Mouse (Mus musculus) lung, embryonic 15.5 days (tissue): ENCODE measurements around the gene Kcnq1. TPM values are rescaled to one million over a fixed set of nuclear protein-coding genes. Genes with fewer than 3 reads are reported as not detected.
A peak's percentile ranks its signal among the peaks of the same experiment; 100 is the strongest.

ENCODE experiments used
- ATAC-seq: fragments of 200-750 bp; cut with Nextera tagmentation; 2 replicates; pipeline ENCODE4 v1.8.0; 2017; ENCODE audit warnings: moderate number of reproducible peaks, borderline replicate concordance; ENCODE audit not compliant: low FRiP score, low TSS enrichment; ENCODE audit errors: extremely low read depth
- H3K27ac ChIP-seq: fragments of 300-500 bp; sonication (generic); 2 replicates; pipeline ENCODE4 v1.5.1; 2015; ENCODE audit warnings: moderate library complexity, mild to moderate bottlenecking, inconsistent platforms
- H3K27me3 ChIP-seq: fragments of 300-500 bp; sonication (generic); 2 replicates; pipeline ENCODE4 v1.6.1; 2015; ENCODE audit warnings: inconsistent platforms
- H3K36me3 ChIP-seq: fragments of 300-500 bp; sonication (generic); 2 replicates; pipeline ENCODE4 v1.6.1; 2015; ENCODE audit warnings: inconsistent platforms
- H3K4me1 ChIP-seq: fragments of 300-500 bp; sonication (generic); 2 replicates; pipeline ENCODE4 v1.6.1; 2015; ENCODE audit warnings: inconsistent platforms
- H3K4me2 ChIP-seq: fragments of 300-500 bp; sonication (generic); 2 replicates; pipeline ENCODE4 v1.6.1; 2015; ENCODE audit warnings: inconsistent platforms, mild to moderate bottlenecking, moderate library complexity
- H3K4me3 ChIP-seq: fragments of 300-500 bp; sonication (generic); 2 replicates; pipeline ENCODE4 v1.5.1; 2015; ENCODE audit warnings: mild to moderate bottlenecking, inconsistent platforms
- H3K9ac ChIP-seq: fragments of 300-500 bp; sonication (generic); 2 replicates; pipeline ENCODE4 v1.6.1; 2015; ENCODE audit warnings: inconsistent platforms
- H3K9me3 ChIP-seq: fragments of 300-500 bp; sonication (generic); 2 replicates; pipeline ENCODE4 v1.6.1; 2016; ENCODE audit warnings: inconsistent platforms
- WGBS: fragments of 180-500 bp; shearing (Covaris S2); methylation state at CpG from one replicate; pipeline ENCODE4 v1.1.7; 2015; 5-methylcytosine and 5-hydroxymethylcytosine counted together
- polyA plus RNA-seq: library from polyadenylated mRNA; unstranded; fragments of >200 nt; fragmentation: Nextera tagmentation; extraction: Ambion mirVana; gene quantifications from 2 replicates; pipeline ENCODE4 v1.2.1, GENCODE M21; 2015

The Kcnq1 gene
- polyA plus RNA-seq, 1 experiment from 2014 or later: 6.0 TPM

DNA sequence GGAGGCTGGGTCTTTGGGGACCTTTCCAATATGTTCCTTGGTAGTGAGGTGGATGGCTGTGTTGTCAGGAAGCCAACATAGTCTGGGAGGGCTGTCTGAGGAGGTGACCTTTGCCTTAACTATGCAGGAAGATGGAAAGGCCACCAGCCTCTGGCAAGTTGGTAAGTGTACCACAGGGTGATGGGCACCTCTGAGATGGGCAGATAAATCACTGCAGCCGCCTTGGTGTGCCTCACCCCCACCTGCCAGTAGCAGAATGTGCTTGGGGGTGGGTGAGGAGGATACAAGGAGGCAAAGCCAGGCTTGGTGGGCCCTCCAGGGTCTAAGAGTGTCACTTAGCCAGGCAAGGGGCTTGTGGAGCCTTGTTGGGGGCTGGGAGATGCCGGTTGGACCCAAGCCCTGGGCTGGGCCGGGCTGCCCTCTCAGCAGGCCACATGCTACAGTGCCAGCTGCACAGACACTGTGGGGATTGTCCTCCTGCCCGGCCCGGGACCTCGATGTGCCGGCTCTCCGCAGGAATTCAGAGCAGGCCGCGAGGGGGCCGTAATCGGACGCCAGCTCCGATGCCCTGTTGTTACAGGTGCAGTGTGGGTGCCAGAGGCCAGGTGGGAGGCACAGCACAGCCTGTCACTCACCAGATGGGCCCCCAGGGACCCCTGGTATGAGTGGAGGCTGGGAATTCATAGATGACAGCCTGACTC is 223.1 kb downstream of the Kcnq1 start:
- WGBS: 81% methylated on average over 14 of the region's 14 CpGs
- no peaks in the 10 kb centered on the region for H3K27me3 ChIP-seq
- H3K27ac ChIP-seq: no peak overlapping the region
- H3K4me2 ChIP-seq: no peak overlapping the region
- no peak for ATAC-seq
- H3K4me1 ChIP-seq: peaks cover 22% of the 10 kb centered on the region
- H3K4me3 ChIP-seq: no peak overlapping the region
- no peaks in the 10 kb centered on the region for H3K9me3 ChIP-seq
- no peak overlapping the region for H3K9ac ChIP-seq
- H3K36me3 ChIP-seq: no peaks in the 10 kb centered on the region

DNA sequence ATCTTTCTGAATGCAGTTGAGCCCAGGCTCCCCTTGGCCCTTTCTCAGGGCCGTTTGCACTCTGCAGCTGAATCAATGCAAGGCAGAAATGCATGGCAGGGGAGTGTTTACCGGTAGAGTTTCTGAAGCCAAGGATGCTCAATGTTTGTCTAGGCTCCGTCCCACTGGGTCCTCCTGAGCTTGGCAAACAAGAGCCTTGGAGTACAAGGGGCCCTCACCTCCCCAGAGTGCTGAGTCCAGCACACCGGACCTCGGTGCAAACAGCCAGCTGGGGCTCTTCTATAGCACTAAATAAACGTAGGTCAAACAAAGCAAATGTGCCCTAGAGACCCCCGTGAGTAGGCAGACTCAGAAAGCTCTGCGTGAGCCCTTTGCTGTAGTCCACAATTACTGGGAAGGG is 226.9 kb downstream of the Kcnq1 start:
- Histone ChIP-seq H3K27me3 (no peaks in the 10 kb centered on the region), H3K4me2 (no peak overlapping the region; the same call in 1 of the 2 replicates), H3K4me1 (peaks cover 22% of the 10 kb centered on the region), H3K9ac (no peak overlapping the region), H3K9me3 (no peaks in the 10 kb centered on the region), H3K27ac (peak overlapping the region; percentile 74), H3K4me3 (no peak overlapping the region), H3K36me3 (no peaks in the 10 kb centered on the region)
- peak; percentile 51; the same call in 1 of the 2 replicates for ATAC-seq
- 19% methylated on average over 8 of the region's 8 CpGs for WGBS

DNA sequence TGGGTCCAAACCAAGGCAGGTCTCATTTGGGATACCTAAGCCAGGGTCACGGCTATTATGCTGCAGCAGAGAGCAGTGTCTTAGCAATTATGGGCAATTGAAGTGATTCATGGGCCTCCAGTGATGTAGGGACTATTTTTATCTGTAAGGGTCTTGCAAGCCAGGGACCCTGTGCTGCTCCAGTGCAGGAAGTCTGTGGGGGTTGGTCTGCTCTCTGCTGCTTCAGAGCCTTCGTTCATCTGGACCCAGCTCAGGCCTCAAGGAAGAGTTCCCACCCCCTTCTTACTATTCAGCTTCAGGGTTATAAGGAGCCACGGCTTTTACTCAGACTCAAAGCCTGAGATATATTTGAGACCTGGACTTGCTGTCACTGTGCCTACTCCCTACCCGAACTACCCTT is 227.4 kb downstream of the Kcnq1 start:
- Histone ChIP-seq H3K27ac (peak overlapping the region; percentile 74), H3K36me3 (no peaks in the 10 kb centered on the region), H3K4me2 (no peak overlapping the region; the same call in 1 of the 2 replicates), H3K27me3 (no peaks in the 10 kb centered on the region), H3K4me3 (no peak overlapping the region), H3K4me1 (peaks cover 22% of the 10 kb centered on the region), H3K9me3 (no peaks in the 10 kb centered on the region), H3K9ac (no peak overlapping the region)
- ATAC-seq: no peak
- 22% methylated on average over 4 of the region's 4 CpGs for WGBS

DNA sequence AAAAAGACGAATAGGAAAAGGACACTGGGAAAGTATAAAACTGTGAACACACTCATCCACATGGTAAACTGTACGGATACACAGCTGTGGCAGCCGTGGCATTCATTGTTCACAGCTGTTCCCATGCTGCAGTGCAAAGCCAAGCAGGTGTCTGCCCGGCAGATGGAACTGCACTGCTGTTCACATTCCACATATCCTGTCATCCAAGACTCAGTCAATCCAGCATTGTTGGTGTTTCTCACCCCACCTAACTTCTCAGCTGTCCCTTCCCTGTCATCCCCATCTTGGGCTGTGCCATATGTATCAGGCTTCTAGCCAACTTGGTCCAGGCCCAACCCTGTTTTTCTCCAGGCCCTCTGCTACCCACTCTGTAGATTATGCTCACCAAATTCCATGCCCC is 232.5 kb downstream of the Kcnq1 start:
- Histone ChIP-seq H3K9ac (no peak overlapping the region), H3K27ac (no peak overlapping the region), H3K9me3 (no peaks in the 10 kb centered on the region), H3K27me3 (no peaks in the 10 kb centered on the region), H3K4me1 (peaks cover 14% of the 10 kb centered on the region), H3K4me3 (no peak overlapping the region), H3K36me3 (no peaks in the 10 kb centered on the region), H3K4me2 (no peak overlapping the region)
- WGBS: 60% methylated on average over 4 of the region's 4 CpGs
- ATAC-seq: no peak

DNA sequence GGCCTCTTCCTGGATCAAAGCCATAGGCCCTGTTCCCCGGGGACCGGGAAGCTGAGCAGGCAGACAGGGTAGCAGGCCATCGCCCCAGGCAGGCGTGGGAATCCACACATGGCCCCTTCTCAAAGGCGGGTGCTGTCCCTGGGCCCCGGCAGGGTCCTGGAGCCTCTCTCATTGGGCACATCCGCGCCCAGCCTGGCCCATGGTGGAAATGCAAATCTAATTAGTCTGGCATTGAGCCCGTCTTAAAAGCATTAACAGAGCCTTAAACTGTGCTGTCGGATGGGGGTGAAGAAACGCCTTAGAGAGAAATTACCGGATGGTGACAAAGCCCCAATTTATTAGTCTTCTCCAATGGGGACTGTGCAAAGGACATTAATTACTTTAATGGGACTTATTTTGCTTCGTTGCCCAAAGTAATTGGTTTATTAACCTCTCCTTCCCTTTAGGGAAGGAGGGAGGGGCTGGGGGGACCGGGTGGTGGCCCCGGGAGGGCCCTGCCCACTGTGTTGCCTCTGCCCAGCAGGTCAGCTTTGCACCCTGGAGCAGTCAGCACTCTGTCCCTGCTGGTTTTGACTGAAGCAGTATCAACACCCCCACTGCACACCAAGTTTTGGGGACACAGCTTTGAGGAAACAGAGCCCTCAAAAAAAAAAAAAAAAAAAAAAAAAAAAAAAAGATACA is 234.6 kb downstream of the Kcnq1 start:
- no peak overlapping the region for H3K27ac ChIP-seq
- no peak overlapping the region for H3K4me2 ChIP-seq
- no peaks in the 10 kb centered on the region for H3K9me3 ChIP-seq
- H3K4me3 ChIP-seq: no peak overlapping the region
- 77% methylated on average over 15 of the region's 15 CpGs for WGBS
- peaks cover 10% of the 10 kb centered on the region; the same call in 1 of the 2 replicates for H3K4me1 ChIP-seq
- no peak overlapping the region for H3K9ac ChIP-seq
- no peak for ATAC-seq
- no peaks in the 10 kb centered on the region for H3K27me3 ChIP-seq
- no peaks in the 10 kb centered on the region for H3K36me3 ChIP-seq

DNA sequence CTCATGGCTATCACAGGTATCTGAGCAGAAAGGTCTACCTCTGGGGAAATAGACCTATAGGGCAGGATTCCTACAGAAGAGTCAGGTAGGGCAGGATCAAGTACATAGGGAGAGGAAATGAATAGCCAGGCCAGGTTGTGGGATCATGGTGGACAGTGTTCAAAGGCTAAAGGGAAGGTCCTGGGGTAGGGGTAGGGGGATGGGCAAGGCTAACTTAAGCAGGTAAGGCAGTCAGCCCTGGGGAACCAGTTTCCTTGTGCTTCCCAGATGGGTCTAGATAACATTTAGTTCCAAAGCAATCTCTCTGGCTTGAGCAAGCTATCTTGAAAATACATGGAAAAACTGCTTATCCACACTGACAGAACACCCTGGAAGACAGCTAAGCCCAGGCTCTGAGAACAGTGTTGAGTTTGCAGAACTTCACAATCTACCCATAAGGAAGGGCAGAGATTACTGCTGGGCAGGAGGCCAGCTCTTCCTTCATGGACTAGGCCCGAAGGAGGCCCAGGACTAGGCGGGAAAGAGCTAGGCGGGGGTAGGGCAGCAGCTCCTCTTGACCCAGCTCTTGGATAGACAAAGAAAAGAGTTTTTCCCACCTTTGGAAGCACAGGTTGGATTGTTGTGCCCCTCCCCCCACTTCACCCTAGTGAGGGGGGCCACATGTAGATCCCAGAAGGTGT is 235.3 kb downstream of the Kcnq1 start:
- 45% methylated on average over 3 of the region's 3 CpGs for WGBS
- no peak for ATAC-seq
- H3K9me3 ChIP-seq: no peaks in the 10 kb centered on the region
- peaks cover 10% of the 10 kb centered on the region; the same call in 1 of the 2 replicates for H3K4me1 ChIP-seq
- no peaks in the 10 kb centered on the region for H3K36me3 ChIP-seq
- no peak overlapping the region for H3K9ac ChIP-seq
- H3K4me2 ChIP-seq: no peak overlapping the region
- no peaks in the 10 kb centered on the region for H3K27me3 ChIP-seq
- no peak overlapping the region for H3K4me3 ChIP-seq
- H3K27ac ChIP-seq: peak overlapping the region; percentile 16; the same call in 1 of the 2 replicates

DNA sequence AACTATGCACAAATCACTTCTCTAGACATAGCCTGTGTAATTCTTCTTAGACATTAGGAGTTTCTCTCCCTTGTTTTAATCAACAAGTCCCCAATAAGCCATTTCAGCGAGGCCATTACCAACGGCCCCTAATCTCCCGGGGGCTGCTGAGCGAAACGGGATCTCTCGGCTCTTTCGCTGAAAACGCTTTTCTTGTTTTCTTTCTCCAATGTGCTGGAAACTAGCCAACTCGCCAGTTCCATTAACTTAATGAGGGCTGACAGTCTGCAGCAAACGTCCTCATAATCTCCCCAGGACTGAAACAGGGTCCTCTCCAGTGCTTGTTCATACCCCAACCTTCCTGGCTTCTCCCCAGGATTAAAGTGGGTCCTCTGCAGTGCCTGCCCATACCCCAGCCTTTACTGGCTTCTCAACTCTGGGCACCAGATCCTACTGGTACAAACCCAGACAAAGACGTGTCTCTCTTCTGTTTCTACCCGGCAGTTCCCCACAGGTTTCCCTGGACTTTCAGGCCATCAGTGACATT is 237.7 kb downstream of the Kcnq1 start:
- H3K4me1 ChIP-seq: peaks cover 10% of the 10 kb centered on the region; the same call in 1 of the 2 replicates
- ATAC-seq: no peak
- no peak overlapping the region for H3K27ac ChIP-seq
- H3K9ac ChIP-seq: no peak overlapping the region
- H3K4me3 ChIP-seq: no peak overlapping the region
- H3K36me3 ChIP-seq: no peaks in the 10 kb centered on the region
- WGBS: 27% methylated on average over 12 of the region's 12 CpGs
- H3K4me2 ChIP-seq: peak overlapping the region; percentile 19; the same call in 1 of the 2 replicates
- no peaks in the 10 kb centered on the region for H3K9me3 ChIP-seq
- H3K27me3 ChIP-seq: no peaks in the 10 kb centered on the region

DNA sequence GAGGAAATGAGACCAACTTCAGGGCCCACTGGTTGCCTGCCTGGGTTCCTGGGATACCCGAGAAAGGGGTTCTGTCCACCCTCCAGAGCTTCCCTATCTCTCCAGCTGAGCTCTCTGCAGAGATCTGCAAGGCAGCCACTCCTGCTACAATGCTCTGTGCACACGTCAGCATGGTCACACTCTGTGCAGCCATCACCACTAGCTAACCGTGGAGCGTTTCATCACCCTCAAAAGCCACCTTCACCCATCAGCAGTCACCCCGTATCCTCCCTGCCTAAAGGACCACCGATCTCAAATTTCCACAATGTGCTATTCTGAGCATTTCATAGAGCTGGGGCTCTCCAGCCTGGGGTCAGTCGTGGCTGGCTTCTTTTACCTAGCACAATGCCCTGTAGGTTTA is 243.1 kb downstream of the Kcnq1 start:
- H3K4me3 ChIP-seq: no peak overlapping the region
- no peak overlapping the region for H3K27ac ChIP-seq
- no peaks in the 10 kb centered on the region for H3K9me3 ChIP-seq
- no peak overlapping the region for H3K9ac ChIP-seq
- WGBS: 44% methylated on average over 7 of the region's 7 CpGs
- H3K4me1 ChIP-seq: no peaks in the 10 kb centered on the region
- no peak overlapping the region for H3K4me2 ChIP-seq
- H3K27me3 ChIP-seq: no peaks in the 10 kb centered on the region
- no peak for ATAC-seq
- H3K36me3 ChIP-seq: no peaks in the 10 kb centered on the region

DNA sequence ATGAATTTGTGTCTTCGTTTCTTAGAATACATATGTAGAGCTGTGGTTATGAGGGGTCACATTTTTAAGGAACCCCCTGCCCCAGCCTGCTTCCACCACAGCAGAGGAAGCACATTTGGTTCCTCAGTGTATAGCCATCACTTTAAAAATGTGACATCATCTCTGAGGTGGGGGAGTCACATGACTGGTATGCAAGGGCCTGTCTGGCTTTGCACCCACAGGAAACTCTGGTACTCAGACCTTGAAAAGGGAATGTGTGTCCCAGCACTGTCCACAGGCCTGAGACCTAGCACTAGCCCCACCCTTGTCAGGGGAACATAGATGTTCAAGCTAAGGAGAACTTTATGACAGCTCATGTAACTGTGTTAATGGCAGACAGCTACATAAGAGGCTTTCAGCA is 243.7 kb downstream of the Kcnq1 start:
- ATAC-seq: no peak
- Histone ChIP-seq H3K27ac (no peak overlapping the region), H3K36me3 (no peaks in the 10 kb centered on the region), H3K9ac (no peak overlapping the region), H3K27me3 (no peaks in the 10 kb centered on the region), H3K4me1 (no peaks in the 10 kb centered on the region), H3K9me3 (no peaks in the 10 kb centered on the region), H3K4me3 (no peak overlapping the region), H3K4me2 (no peak overlapping the region)
- 56% methylated on average over 1 of the region's 1 CpGs for WGBS

DNA sequence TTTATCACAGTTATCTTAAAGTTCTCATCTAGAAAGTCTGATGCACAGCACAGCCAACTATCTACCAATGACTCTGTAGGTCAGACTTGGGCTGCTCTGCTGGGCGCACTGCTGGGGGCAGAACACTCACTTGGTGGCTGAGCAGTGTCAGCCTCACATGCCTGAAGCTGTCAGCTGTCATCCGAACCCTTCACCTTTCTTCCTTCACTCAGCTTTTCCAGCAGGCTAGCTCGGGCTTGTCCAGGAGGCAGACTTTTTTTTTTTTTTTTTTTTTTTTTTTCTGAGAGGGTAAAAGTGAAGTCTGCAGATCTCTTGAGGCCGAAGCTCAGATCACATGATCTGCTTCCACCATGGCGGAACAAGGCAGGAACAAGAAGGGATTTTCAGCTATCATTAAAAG is 249.7 kb downstream of the Kcnq1 start:
- no peaks in the 10 kb centered on the region for H3K36me3 ChIP-seq
- ATAC-seq: no peak
- no peak overlapping the region for H3K9ac ChIP-seq
- H3K4me2 ChIP-seq: no peak overlapping the region
- WGBS: 50% methylated on average over 5 of the region's 5 CpGs
- no peak overlapping the region for H3K27ac ChIP-seq
- H3K4me3 ChIP-seq: no peak overlapping the region
- H3K9me3 ChIP-seq: no peaks in the 10 kb centered on the region
- no peaks in the 10 kb centered on the region for H3K27me3 ChIP-seq
- H3K4me1 ChIP-seq: peaks cover 4% of the 10 kb centered on the region; the same call in 1 of the 2 replicates

DNA sequence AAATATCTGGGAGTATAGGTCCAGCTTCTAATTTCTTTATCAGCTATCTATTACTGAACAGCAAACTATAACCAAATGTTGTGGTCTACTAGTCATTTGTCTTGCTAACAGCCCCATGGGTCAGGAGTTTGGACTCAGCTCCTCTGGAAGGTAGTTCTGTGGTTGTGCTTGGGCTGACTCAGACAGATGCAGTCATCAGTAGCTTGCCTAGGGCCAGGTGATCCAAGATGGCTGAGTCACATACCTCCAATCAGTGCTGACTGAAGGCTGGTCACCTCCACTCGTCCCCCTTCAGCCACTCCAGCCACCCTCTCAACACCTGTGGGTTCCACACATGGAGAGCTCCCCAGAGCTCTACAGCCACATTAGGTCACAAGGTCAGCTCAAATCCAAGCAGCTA is 250.9 kb downstream of the Kcnq1 start:
- H3K9ac ChIP-seq: no peak overlapping the region
- H3K27me3 ChIP-seq: no peaks in the 10 kb centered on the region
- ATAC-seq: no peak
- H3K4me1 ChIP-seq: peaks cover 6% of the 10 kb centered on the region; the same call in 1 of the 2 replicates
- no peaks in the 10 kb centered on the region for H3K36me3 ChIP-seq
- no peak overlapping the region for H3K4me2 ChIP-seq
- no peaks in the 10 kb centered on the region for H3K9me3 ChIP-seq
- H3K27ac ChIP-seq: no peak overlapping the region
- WGBS: 43% methylated on average over 1 of the region's 1 CpGs
- no peak overlapping the region for H3K4me3 ChIP-seq

DNA sequence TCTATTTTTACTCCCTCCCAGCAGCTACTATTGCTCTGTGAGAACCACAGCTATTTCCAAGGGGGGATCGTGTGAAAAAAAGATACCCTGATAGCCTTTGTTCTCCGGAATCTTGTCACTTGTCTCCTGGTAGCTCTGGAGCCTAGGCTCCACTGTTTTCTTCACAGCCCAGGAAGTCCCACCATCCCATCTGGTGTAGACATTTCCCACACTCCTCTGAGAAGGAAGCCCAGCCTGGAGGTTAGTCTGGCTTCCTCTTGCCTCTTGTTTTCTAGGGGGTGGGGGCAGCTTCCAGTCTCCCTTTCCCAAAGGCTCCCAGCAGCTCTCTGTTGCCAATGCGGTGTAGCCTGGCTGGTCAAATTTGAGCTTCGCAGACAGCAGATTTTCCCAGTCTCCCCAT is 251.7 kb downstream of the Kcnq1 start:
- H3K27ac ChIP-seq: no peak overlapping the region
- no peak for ATAC-seq
- no peak overlapping the region for H3K4me2 ChIP-seq
- H3K36me3 ChIP-seq: no peaks in the 10 kb centered on the region
- peaks cover 6% of the 10 kb centered on the region; the same call in 1 of the 2 replicates for H3K4me1 ChIP-seq
- H3K27me3 ChIP-seq: no peaks in the 10 kb centered on the region
- H3K9me3 ChIP-seq: no peaks in the 10 kb centered on the region
- H3K4me3 ChIP-seq: no peak overlapping the region
- no peak overlapping the region for H3K9ac ChIP-seq
- WGBS: 64% methylated on average over 4 of the region's 4 CpGs
